Mouse (Mus musculus) neural tube, embryonic 15.5 days (tissue): Measurements from ENCODE around the gene Rom1. TPM values are rescaled to one million over a fixed set of nuclear protein-coding genes. Genes with fewer than 3 reads are reported as not detected.
A peak's percentile ranks its signal among the peaks of the same experiment; 100 is the strongest.

Experiments used
- ATAC-seq: fragments of 200-750 bp; cut with Nextera tagmentation; 2 replicates; pipeline ENCODE4 v1.8.0; 2017; ENCODE audit warnings: mild to moderate bottlenecking, moderate TSS enrichment, moderate library complexity; ENCODE audit not compliant: low FRiP score
- H3K27ac ChIP-seq: fragments of 300-500 bp; sonication (generic); replicated peaks from 2 replicates; pipeline ENCODE4 v1.5.1; 2015; ENCODE audit warnings: mild to moderate bottlenecking, inconsistent platforms
- H3K27me3 ChIP-seq: fragments of 300-500 bp; sonication (generic); replicated peaks from 2 replicates; pipeline ENCODE4 v1.6.1; 2015; ENCODE audit warnings: inconsistent platforms
- H3K36me3 ChIP-seq: fragments of 300-500 bp; sonication (generic); 2 replicates; pipeline ENCODE4 v1.6.1; 2015; ENCODE audit warnings: inconsistent platforms
- H3K4me1 ChIP-seq: fragments of 300-500 bp; sonication (generic); 2 replicates; pipeline ENCODE4 v1.6.1; 2015; ENCODE audit warnings: inconsistent platforms
- H3K4me2 ChIP-seq: fragments of 300-500 bp; sonication (generic); 2 replicates; pipeline ENCODE4 v1.6.1; 2015; ENCODE audit warnings: inconsistent platforms, mild to moderate bottlenecking, moderate library complexity
- H3K4me3 ChIP-seq: fragments of 300-500 bp; sonication (generic); replicated peaks from 2 replicates; pipeline ENCODE4 v1.5.1; 2015; ENCODE audit warnings: mild to moderate bottlenecking, inconsistent platforms
- H3K9ac ChIP-seq: fragments of 300-500 bp; sonication (generic); replicated peaks from 2 replicates; pipeline ENCODE4 v1.6.1; 2015; ENCODE audit warnings: mild to moderate bottlenecking, inconsistent platforms
- H3K9me3 ChIP-seq: fragments of 300-500 bp; sonication (generic); replicated peaks from 2 replicates; pipeline ENCODE4 v1.6.1; 2016; ENCODE audit warnings: inconsistent platforms
- WGBS: fragments of 180-500 bp; shearing (Covaris S2); methylation state at CpG from one replicate; pipeline ENCODE4 v1.1.7; 2015; ENCODE audit warnings: mixed read lengths; 5-methylcytosine and 5-hydroxymethylcytosine counted together
- polyA plus RNA-seq: library from polyadenylated mRNA; unstranded; fragments of >200 nt; fragmentation: Nextera tagmentation; extraction: Ambion mirVana; gene quantifications from 2 replicates; pipeline ENCODE4 v1.2.1, GENCODE M21; 2015

Gene Rom1
- polyA plus RNA-seq, 1 experiment from 2014 or later, result 3.0 TPM

- Histone ChIP-seq H3K4me1 (peaks cover 45% of the 10 kb centered on the region), H3K4me2 (peak within 1 kb of the TSS; percentile 70), H3K27ac (peak within 1 kb of the TSS; percentile 97), H3K9me3 (no peaks in the 10 kb centered on the region), H3K9ac (peak within 1 kb of the TSS; percentile 98), H3K4me3 (peak within 1 kb of the TSS; percentile 94), H3K27me3 (no peaks in the 10 kb centered on the region), H3K36me3 (peaks cover 31% of the 10 kb centered on the region)
- WGBS, result under 1% methylated on average over 61 of the region's 64 CpGs
- peak; percentile 97 for ATAC-seq
These were observed 12.5 kb upstream of the Rom1 start, which contains the start of gene Mta2 for GRCm38 (mm10) chr19:8941515-8942217. Gene Mta2, plus strand, starts transcription at chr19:8941875.

GRCm38 (mm10) chr19:8941136-8941514 is 12.0 kb upstream of the Rom1 start:
- H3K9me3 ChIP-seq, result no peaks in the 10 kb centered on the region
- peaks cover 45% of the 10 kb centered on the region for H3K4me1 ChIP-seq
- H3K9ac ChIP-seq, result peak overlapping the region; percentile 57
- peak overlapping the region; percentile 70 for H3K4me2 ChIP-seq
- H3K27me3 ChIP-seq, result no peaks in the 10 kb centered on the region
- H3K36me3 ChIP-seq, result peaks cover 26% of the 10 kb centered on the region
- peak overlapping the region; percentile 97 for H3K27ac ChIP-seq
- WGBS, result 19% methylated on average over 10 of the region's 10 CpGs
- peak; percentile 22 for ATAC-seq
- peak overlapping the region; percentile 94 for H3K4me3 ChIP-seq

GRCm38 (mm10) chr19:8940526-8941133 is 11.5 kb upstream of the Rom1 start:
- H3K36me3 ChIP-seq, result peaks cover 21% of the 10 kb centered on the region
- ATAC-seq, result no peak
- H3K4me2 ChIP-seq, result peak overlapping the region; percentile 70
- peak overlapping the region; percentile 57; the same call in 1 of the 2 replicates for H3K9ac ChIP-seq
- H3K4me1 ChIP-seq, result peaks cover 45% of the 10 kb centered on the region
- no peaks in the 10 kb centered on the region for H3K27me3 ChIP-seq
- H3K4me3 ChIP-seq, result peak overlapping the region; percentile 94
- no peak overlapping the region; the same call in 1 of the 2 replicates for H3K27ac ChIP-seq
- H3K9me3 ChIP-seq, result no peaks in the 10 kb centered on the region
- WGBS, result 71% methylated on average over 15 of the region's 15 CpGs

GRCm38 (mm10) chr19:8936736-8937135 is 7.6 kb upstream of the Rom1 start:
- ATAC-seq, result no peak
- Histone ChIP-seq H3K27me3 (no peaks in the 10 kb centered on the region), H3K4me3 (no peak overlapping the region), H3K36me3 (peaks cover 7% of the 10 kb centered on the region; the same call in 1 of the 2 replicates), H3K27ac (no peak overlapping the region), H3K4me1 (peaks cover 15% of the 10 kb centered on the region), H3K9ac (no peak overlapping the region), H3K4me2 (no peak overlapping the region), H3K9me3 (no peaks in the 10 kb centered on the region)
- 92% methylated on average over 2 of the region's 2 CpGs for whole genome bisulfite sequencing

DNA sequence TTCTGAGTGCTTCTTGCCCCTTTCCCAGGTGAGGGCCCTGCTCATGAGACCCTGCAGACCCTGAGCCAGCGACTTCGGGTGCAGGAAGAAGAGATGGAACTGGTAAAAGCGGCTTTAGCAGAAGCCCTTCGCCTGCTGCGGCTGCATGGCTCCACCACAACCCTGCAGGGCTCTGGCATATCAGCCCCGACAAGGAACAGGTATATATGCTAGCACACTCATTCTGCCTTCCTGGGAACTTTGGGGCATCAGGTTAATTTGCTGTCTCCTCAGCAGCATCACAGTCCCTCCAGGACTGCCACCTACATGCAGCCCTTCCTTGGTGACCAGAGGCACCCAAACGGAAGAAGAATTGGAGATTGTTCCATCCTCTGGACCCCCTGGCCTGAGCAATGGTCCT is 1.6 kb upstream of the Rom1 start:
- ATAC-seq, result no peak
- H3K27ac ChIP-seq, result no peak overlapping the region
- 0 out of 2 replicates have a peak overlapping the region, but pooled peaks have one; percentile 50 for H3K9ac ChIP-seq
- WGBS, result 84% methylated on average over 7 of the region's 7 CpGs
- H3K4me1 ChIP-seq, result peaks cover 24% of the 10 kb centered on the region
- no peaks in the 10 kb centered on the region for H3K27me3 ChIP-seq
- 0 out of 2 replicates have a peak overlapping the region, but pooled peaks have one; percentile 52 for H3K4me3 ChIP-seq
- no peaks in the 10 kb centered on the region for H3K9me3 ChIP-seq
- peaks cover 17% of the 10 kb centered on the region for H3K36me3 ChIP-seq
- peak overlapping the region; percentile 72 for H3K4me2 ChIP-seq

DNA sequence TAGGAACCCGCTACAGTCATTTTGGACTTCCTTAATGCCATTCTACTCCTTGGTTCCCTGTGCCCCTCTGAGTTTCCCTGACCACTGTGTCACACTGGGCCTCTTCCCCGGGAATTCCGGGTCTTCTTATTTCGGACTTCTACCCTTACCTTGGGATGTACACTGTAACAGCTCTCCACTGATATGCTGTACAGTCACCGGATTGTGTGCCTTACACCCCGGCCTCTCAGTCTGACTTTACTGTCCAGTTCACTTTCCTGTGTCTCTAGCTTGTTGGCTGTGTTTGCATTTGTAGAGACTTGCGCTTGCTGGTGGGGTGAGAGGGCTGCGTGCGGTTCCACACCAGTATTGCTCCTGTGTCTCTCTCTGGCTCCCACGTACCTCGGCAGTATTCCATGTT is 961 bp upstream of the Rom1 start:
- Histone ChIP-seq H3K4me1 (peaks cover 24% of the 10 kb centered on the region), H3K36me3 (peaks cover 22% of the 10 kb centered on the region), H3K9me3 (no peaks in the 10 kb centered on the region), H3K4me2 (peak overlapping the region; percentile 72), H3K27ac (0 out of 2 replicates have a peak overlapping the region, but pooled peaks have one; percentile 60), H3K27me3 (no peaks in the 10 kb centered on the region), H3K9ac (peak overlapping the region; percentile 50), H3K4me3 (peak overlapping the region; percentile 52)
- no peak for ATAC-seq
- 11% methylated on average over 11 of the region's 11 CpGs for whole genome bisulfite sequencing

DNA sequence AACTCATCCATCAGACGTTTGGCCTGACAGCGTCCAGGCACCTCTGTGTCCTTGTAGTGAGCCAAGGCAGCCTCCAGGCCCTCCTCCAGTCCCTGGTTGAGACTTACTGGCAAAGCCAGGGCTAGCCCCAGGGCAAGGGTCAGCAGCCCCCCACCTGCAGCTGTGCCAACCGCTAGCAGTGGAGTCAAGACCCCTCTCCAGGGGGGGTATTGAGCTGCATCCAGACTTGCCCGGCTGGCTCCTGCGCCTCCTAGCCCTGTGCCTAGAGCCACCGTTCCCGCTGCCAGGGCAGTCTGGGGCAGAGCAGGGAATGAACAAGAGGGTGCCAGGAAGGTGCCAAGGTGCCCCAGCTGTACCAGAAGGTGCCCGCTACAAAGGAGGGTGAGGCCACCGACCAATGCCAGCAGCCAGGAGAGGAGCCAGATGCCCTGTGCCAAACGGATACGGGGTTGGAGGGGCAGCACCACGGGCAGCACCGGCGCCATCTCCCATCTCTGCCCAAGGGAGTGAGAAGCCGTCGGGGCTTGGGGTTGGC is 400 bp downstream of the Rom1 start:
- no peak overlapping the region; the same call in 1 of the 2 replicates for H3K27ac ChIP-seq
- peak overlapping the region; percentile 72 for H3K4me2 ChIP-seq
- WGBS, result 15% methylated on average over 16 of the region's 16 CpGs

DNA sequence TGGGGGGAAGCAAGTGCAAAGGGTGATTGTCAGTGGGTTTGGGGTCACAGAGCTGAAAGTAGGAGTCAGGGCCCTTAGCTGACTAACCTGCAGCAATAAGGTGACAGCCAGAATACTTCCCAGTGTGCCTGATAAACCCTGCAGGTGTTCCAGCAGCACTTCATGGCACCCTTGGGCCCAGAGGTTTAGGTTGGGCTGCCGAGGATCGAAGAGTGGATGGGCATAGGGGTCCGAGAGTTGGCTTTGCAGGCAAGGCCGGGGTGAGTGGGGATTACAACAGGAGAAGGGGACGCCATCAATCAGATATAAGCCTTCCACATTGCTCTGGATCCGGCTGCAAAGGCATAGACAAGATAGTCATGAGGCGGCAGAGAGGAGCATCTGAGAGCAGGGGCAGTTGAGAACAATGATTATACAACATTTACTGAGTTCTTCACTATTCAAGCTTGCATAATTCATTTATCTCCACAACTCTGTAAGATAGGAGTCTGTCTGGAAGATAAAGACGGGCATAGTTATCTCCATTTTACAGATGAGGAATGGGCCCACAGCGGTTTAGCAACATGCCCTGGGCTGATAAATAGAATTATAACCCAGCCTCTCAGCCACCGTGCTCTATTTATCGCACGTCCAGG is 1.1 kb downstream of the Rom1 start:
- Histone ChIP-seq H3K27ac (no peak overlapping the region), H3K9ac (0 out of 2 replicates have a peak overlapping the region, but pooled peaks have one; percentile 3), H3K9me3 (no peaks in the 10 kb centered on the region), H3K27me3 (no peaks in the 10 kb centered on the region), H3K4me3 (no peak overlapping the region), H3K4me1 (peaks cover 24% of the 10 kb centered on the region), H3K36me3 (peaks cover 27% of the 10 kb centered on the region), H3K4me2 (no peak overlapping the region)
- ATAC-seq, result no peak
- WGBS, result 90% methylated on average over 12 of the region's 12 CpGs

More for the DNA sequence above, 400 bp downstream of the Rom1 start:
- peaks cover 22% of the 10 kb centered on the region for H3K36me3 ChIP-seq
- ATAC-seq, result no peak; the same call in 1 of the 2 replicates
- peak overlapping the region; percentile 50 for H3K9ac ChIP-seq
- H3K27me3 ChIP-seq, result no peaks in the 10 kb centered on the region
- no peaks in the 10 kb centered on the region for H3K9me3 ChIP-seq
- peak overlapping the region; percentile 52 for H3K4me3 ChIP-seq
- peaks cover 24% of the 10 kb centered on the region for H3K4me1 ChIP-seq

GRCm38 (mm10) chr19:8926766-8927165 is 2.4 kb downstream of the Rom1 start:
- H3K4me3 ChIP-seq, result no peak overlapping the region
- no peaks in the 10 kb centered on the region for H3K9me3 ChIP-seq
- H3K4me1 ChIP-seq, result peaks cover 26% of the 10 kb centered on the region
- H3K36me3 ChIP-seq, result peaks cover 31% of the 10 kb centered on the region
- no peaks in the 10 kb centered on the region for H3K27me3 ChIP-seq
- H3K4me2 ChIP-seq, result no peak overlapping the region
- 95% methylated on average over 2 of the region's 2 CpGs for WGBS
- no peak overlapping the region for H3K27ac ChIP-seq
- no peak for ATAC-seq
- no peak overlapping the region for H3K9ac ChIP-seq

DNA sequence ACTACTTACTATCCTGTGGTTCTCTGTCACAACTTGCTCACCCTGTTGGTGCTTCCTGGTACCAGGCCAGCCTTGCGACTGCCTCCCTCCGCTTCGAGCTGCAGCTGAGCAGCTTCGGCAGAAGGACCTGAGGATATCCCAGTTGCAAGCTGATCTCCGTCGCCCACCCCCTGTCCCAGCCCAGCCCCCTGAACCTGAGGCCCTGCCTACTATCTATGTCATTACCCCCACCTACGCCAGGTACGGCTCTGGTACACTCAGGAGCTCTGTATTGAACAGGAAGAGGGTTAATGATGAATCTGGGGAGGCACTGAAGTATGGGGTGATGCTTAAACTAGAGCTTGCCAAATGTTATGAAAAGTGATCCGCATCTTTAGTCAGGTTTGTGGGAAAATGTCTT is 7.4 kb downstream of the Rom1 start:
- H3K9me3 ChIP-seq, result no peaks in the 10 kb centered on the region
- H3K4me3 ChIP-seq, result peak overlapping the region; percentile 66; the same call in 1 of the 2 replicates
- no peak overlapping the region for H3K9ac ChIP-seq
- H3K27me3 ChIP-seq, result no peaks in the 10 kb centered on the region
- 87% methylated on average over 9 of the region's 9 CpGs for WGBS
- H3K27ac ChIP-seq, result no peak overlapping the region
- H3K36me3 ChIP-seq, result peaks cover 22% of the 10 kb centered on the region
- H3K4me2 ChIP-seq, result peak overlapping the region; percentile 67
- ATAC-seq, result no peak
- peaks cover 18% of the 10 kb centered on the region for H3K4me1 ChIP-seq

DNA sequence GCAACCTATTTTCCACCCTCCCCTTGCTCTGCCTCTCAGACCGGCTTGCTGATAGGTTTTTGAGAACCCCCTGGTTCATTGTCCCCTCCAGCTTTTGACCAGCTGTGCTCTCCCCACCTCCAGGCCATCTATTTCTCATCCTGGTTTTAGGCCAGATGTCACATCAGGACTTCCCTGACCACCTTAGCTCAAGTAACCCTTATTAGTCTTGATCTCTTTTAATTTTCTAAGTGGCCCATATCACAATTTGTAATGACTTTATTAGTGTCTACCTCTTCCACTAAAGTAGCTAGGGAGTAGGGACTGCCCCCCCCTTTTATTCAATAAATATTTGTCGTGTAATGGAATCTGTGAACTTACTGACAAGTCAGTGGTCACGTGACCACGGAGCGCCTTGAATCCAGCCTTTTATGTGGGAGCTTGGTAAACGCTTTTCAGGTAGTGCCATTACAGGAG is 8.3 kb downstream of the Rom1 start:
- H3K4me3 ChIP-seq, result peak overlapping the region; percentile 66
- H3K4me1 ChIP-seq, result peaks cover 18% of the 10 kb centered on the region
- peak overlapping the region; percentile 90 for H3K27ac ChIP-seq
- WGBS, result 1% methylated on average over 6 of the region's 6 CpGs
- H3K9me3 ChIP-seq, result no peaks in the 10 kb centered on the region
- 0 out of 2 replicates have a peak, but pooled peaks have one; percentile 17 for ATAC-seq
- peak overlapping the region; percentile 64 for H3K9ac ChIP-seq
- peak overlapping the region; percentile 67 for H3K4me2 ChIP-seq
- no peaks in the 10 kb centered on the region for H3K27me3 ChIP-seq
- H3K36me3 ChIP-seq, result peaks cover 24% of the 10 kb centered on the region
